41 mouse cellular contexts compared by ENCODE assay signal in the genomic region with DNA sequence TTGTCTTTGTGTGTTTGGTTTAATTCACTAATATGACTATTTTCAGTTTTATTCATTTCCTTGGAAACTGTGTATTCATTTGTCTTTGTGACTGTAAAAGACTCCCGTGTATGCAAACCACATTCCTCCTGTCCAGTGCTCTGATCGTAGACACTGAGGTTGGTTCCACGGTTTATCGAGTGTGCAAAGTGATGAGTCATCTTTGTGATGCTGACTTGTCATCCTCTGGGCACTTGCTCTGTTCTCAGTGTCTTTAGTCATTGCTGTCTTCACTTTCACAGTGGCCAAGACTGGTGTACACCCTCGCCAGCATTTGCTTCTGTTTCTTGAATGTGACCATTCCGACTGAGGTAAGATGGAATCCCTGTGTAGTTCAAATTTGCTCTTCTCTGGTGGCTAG. TPM values are rescaled to one million over a fixed set of nuclear protein-coding genes. Genes with fewer than 3 reads are reported as not detected.
A peak's percentile ranks its signal among the peaks of the same experiment; 100 is the strongest.
DNase-seq lines count a peak whose midpoint lies in the region; ATAC-seq and TF ChIP-seq lines count a peak whose summit lies in the region.
"Had no signal": no experiment of that assay in that cellular context is flagged by ENCODE, and none has a peak within 500 bp of the region (broad histone marks: within the 10 kb centered on the region; RNA-seq: fewer than 3 reads in every experiment).

No protein-coding gene starts in this region.

- H3K27ac ChIP-seq in MEL (ENCODE audit: control insufficient read depth, low read depth, low read length) = no peak overlapping the region
- H3K27ac ChIP-seq: embryonic facial prominence, embryonic 15.5 days; forebrain, embryonic 15.5 days; gastrocnemius, adult 2 months; hindbrain, embryonic 12.5 days; hindbrain, postnatal 0 days; left cerebral cortex, adult 2 months; limb, embryonic 13.5 days; liver, embryonic 12.5 days; macrophage; neural tube, embryonic 12.5 days had no signal

- peak; percentile 48 for DNase-seq in 3134 (ENCODE audit: extremely low read depth, insufficient read length, low spot score)
- DNase-seq in 3T3-L1 (ENCODE audit: low read depth, low spot score) = peak; percentile 47
- peak; percentile 63 for DNase-seq in MEL (ENCODE audit: low read depth, low spot score)
- no peak for DNase-seq in adrenal gland, postnatal 14 days
- DNase-seq in frontal cortex, postnatal 14 days (ENCODE audit: low spot score in 2 of 2) = no peak
- no peak for DNase-seq in gastrocnemius, postnatal 25 days
- DNase-seq: adrenal gland, postnatal 25 days; cerebellum, adult 2 months; cerebellum, postnatal 14 days; gastrocnemius, adult 2 months; kidney, adult 11 months; kidney, postnatal 14 days; lung, adult 18-20 months; lung, postnatal 10 days; right cerebral cortex, adult 18-20 months; spleen, adult 18-20 months; thymus, postnatal 25 days had no signal

- TF ChIP-seq CTCF in MEL (IDR thresholded peaks at IDR 0.05 in 2 of 3, conservative IDR thresholded peaks at IDR 0.05 in 1 of 3; ENCODE audit: control insufficient read depth in 1 of 3, insufficient read depth in 1 of 3, low read depth in 2 of 3, low read length in 3 of 3, poor library complexity in 1 of 3, severe bottlenecking in 1 of 3) = no peak

- no peak overlapping the region for H3K4me3 ChIP-seq in MEL (ENCODE audit: control insufficient read depth in 1 of 2, insufficient read depth in 1 of 2, low read depth in 2 of 2, low read length in 2 of 2)
- H3K4me3 ChIP-seq: embryonic facial prominence, embryonic 15.5 days; forebrain, embryonic 15.5 days; gastrocnemius, adult 2 months; hindbrain, embryonic 12.5 days; left cerebral cortex, adult 2 months; limb, embryonic 13.5 days; liver, embryonic 12.5 days; myocyte; neural tube, embryonic 12.5 days had no signal

- no peak for TF ChIP-seq POLR2A in MEL (IDR thresholded peaks at IDR 0.05; ENCODE audit: control insufficient read depth in 1 of 2, insufficient read depth in 1 of 2, low read depth in 1 of 2, low read length in 2 of 2, poor library complexity in 1 of 2)

- no peak for TF ChIP-seq EP300 in MEL (IDR thresholded peaks at IDR 0.05; ENCODE audit: low read depth in 1 of 2, low read length in 2 of 2)

- peaks cover 0 to 5% of the 10 kb centered on the region in 2 experiments; a peak in 2 of 4 replicates for H3K36me3 ChIP-seq in MEL (ENCODE audit: control insufficient read depth in 1 of 2, insufficient read depth in 2 of 2, low read length in 2 of 2)
- H3K36me3 ChIP-seq: embryonic facial prominence, embryonic 15.5 days; forebrain, embryonic 15.5 days; hindbrain, embryonic 12.5 days; limb, embryonic 13.5 days; liver, embryonic 12.5 days; neural tube, embryonic 12.5 days had no signal

- ATAC-seq in erythroblast, adult 5-6 weeks (replicated peaks; ENCODE audit: low FRiP score, poor library complexity, severe bottlenecking) = 0 out of 2 replicates have a peak, but pooled peaks have one; percentile 46
- ATAC-seq: CD4-positive, CD25-positive, alpha-beta regulatory T cell, adult 4 months; forebrain, embryonic 15.5 days; hindbrain, postnatal 0 days; liver, embryonic 12.5 days had no signal

- H3K4me1 ChIP-seq in MEL (ENCODE audit: control insufficient read depth in 1 of 2, insufficient read depth in 2 of 2, low read length in 2 of 2) = peaks cover 0 to 7% of the 10 kb centered on the region in 2 experiments; a peak in 2 of 4 replicates
- H3K4me1 ChIP-seq: embryonic facial prominence, embryonic 15.5 days; limb, embryonic 13.5 days; liver, embryonic 12.5 days; neural tube, embryonic 12.5 days had no signal

- no peaks in the 10 kb centered on the region for H3K9me3 ChIP-seq in MEL (replicated peaks; ENCODE audit: insufficient read depth, low read length)
- H3K9me3 ChIP-seq: embryonic facial prominence, embryonic 15.5 days; forebrain, embryonic 15.5 days; hindbrain, embryonic 12.5 days; limb, embryonic 13.5 days; liver, embryonic 12.5 days; neural tube, embryonic 12.5 days had no signal

- H3K27me3 ChIP-seq in MEL (ENCODE audit: control insufficient read depth in 1 of 2, insufficient read depth in 2 of 2, low read length in 2 of 2) = peaks cover under 1 to 3% of the 10 kb centered on the region in 2 experiments; a peak in 2 of 4 replicates
- H3K27me3 ChIP-seq: embryonic facial prominence, embryonic 15.5 days; forebrain, embryonic 15.5 days; hindbrain, embryonic 12.5 days; limb, embryonic 13.5 days; liver, embryonic 12.5 days; neural tube, embryonic 12.5 days had no signal

- no peak overlapping the region for H3K9ac ChIP-seq in MEL (ENCODE audit: control insufficient read depth, low read depth, low read length, poor library complexity, severe bottlenecking)
- H3K9ac ChIP-seq: embryonic facial prominence, embryonic 15.5 days; forebrain, embryonic 15.5 days; hindbrain, embryonic 12.5 days; limb, embryonic 13.5 days; liver, embryonic 12.5 days; neural tube, embryonic 12.5 days had no signal

- TF ChIP-seq RAD21 in MEL (IDR thresholded peaks at IDR 0.05; ENCODE audit: low read depth, low read length) = no peak

- H3K79me2 ChIP-seq in MEL (ENCODE audit: control insufficient read depth, insufficient read depth, low read length, poor library complexity) = no peaks in the 10 kb centered on the region

TF ChIP-seq in MEL, 35 proteins besides CTCF, POLR2A, EP300 and RAD21:
- TF ChIP-seq MAFK (IDR thresholded peaks at IDR 0.05; ENCODE audit: borderline replicate concordance, low read depth, low read length) (peak; percentile 81), ZKSCAN1 (IDR thresholded peaks at IDR 0.05; ENCODE audit: low read depth, low read length) (no peak)
TF ChIP-seq in MEL: peak in this region for 1.

RNA-seq across cellular contexts. Expression of gene Olfr314, which starts 7.9 kb away (rescaled TPM):
- not detected in 2 replicates for total RNA-seq in MEL (2012; rRNA removed)
- not detected for polyA plus RNA-seq in MEL (2012; ENCODE audit: insufficient read depth in 1 of 2, insufficient read length in 2 of 2, low read depth in 1 of 2, low replicate concordance in 2 of 2, missing spikeins in 1 of 2)
- not detected in 2 replicates for total RNA-seq in erythroblast, adult 5-6 weeks (2015; ENCODE audit: low replicate concordance)
- not detected in 2 replicates for total RNA-seq in erythroblast, adult 5-6 weeks (2017; ENCODE audit: low replicate concordance)
- not detected in 2 replicates for total RNA-seq in adrenal gland, postnatal 14 days (2021)
- total RNA-seq in gastrocnemius, postnatal 25 days (2021) = not detected
- total RNA-seq: adrenal gland, postnatal 25 days; gastrocnemius, adult 2 months; gastrocnemius, postnatal 4 days; heart, postnatal 25 days; hindbrain, postnatal 0 days; layer of hippocampus, postnatal 14 days; left cerebral cortex, adult 2 months; left cerebral cortex, postnatal 36 days; midbrain, postnatal 0 days had no signal
- polyA plus RNA-seq: brain, embryonic 14.5 days; CD4-positive, CD25-positive, alpha-beta regulatory T cell, adult 4 months; cerebellum, adult 2 months; cortical plate, adult 2 months; embryonic facial prominence, embryonic 15.5 days; forebrain, embryonic 15.5 days; frontal cortex, adult 2 months; hindbrain, embryonic 12.5 days; hindbrain, postnatal 0 days; kidney, embryonic 14.5 days; limb, embryonic 13.5 days; liver, embryonic 12.5 days; macrophage; midbrain, embryonic 11.5 days; midbrain, postnatal 0 days; myocyte; neural tube, embryonic 12.5 days; stomach, embryonic 16.5 days had no signal

RNA-seq across cellular contexts. Expression of gene Fam183b, which starts 11.1 kb away (rescaled TPM):
- total RNA-seq in MEL (2012; rRNA removed) = not detected in 2 replicates
- not detected for polyA plus RNA-seq in MEL (2012; ENCODE audit: insufficient read depth in 1 of 2, insufficient read length in 2 of 2, low read depth in 1 of 2, low replicate concordance in 2 of 2, missing spikeins in 1 of 2)
- total RNA-seq in erythroblast, adult 5-6 weeks (2015; ENCODE audit: low replicate concordance) = not detected in 2 replicates
- not detected in 2 replicates for total RNA-seq in erythroblast, adult 5-6 weeks (2017; ENCODE audit: low replicate concordance)
- total RNA-seq in adrenal gland, postnatal 14 days (2021) = 4.2 and 4.9 TPM in 2 replicates
- total RNA-seq in gastrocnemius, postnatal 25 days (2021) = not detected
- total RNA-seq: gastrocnemius, adult 2 months; heart, postnatal 25 days had no signal
- polyA plus RNA-seq: kidney, embryonic 14.5 days; limb, embryonic 13.5 days; macrophage; myocyte had no signal

RNA-seq across cellular contexts. Expression of gene Olfr315, which starts 17.7 kb away (rescaled TPM):
- total RNA-seq in MEL (2012; rRNA removed) = not detected in 2 replicates
- polyA plus RNA-seq in MEL (2012; ENCODE audit: insufficient read depth in 1 of 2, insufficient read length in 2 of 2, low read depth in 1 of 2, low replicate concordance in 2 of 2, missing spikeins in 1 of 2) = not detected
- not detected in 2 replicates for total RNA-seq in erythroblast, adult 5-6 weeks (2015; ENCODE audit: low replicate concordance)
- not detected in 2 replicates for total RNA-seq in erythroblast, adult 5-6 weeks (2017; ENCODE audit: low replicate concordance)
- total RNA-seq in adrenal gland, postnatal 14 days (2021) = not detected in 2 replicates
- total RNA-seq in gastrocnemius, postnatal 25 days (2021) = not detected
- total RNA-seq: adrenal gland, postnatal 25 days; gastrocnemius, adult 2 months; gastrocnemius, postnatal 4 days; heart, postnatal 25 days; hindbrain, postnatal 0 days; layer of hippocampus, postnatal 14 days; left cerebral cortex, adult 2 months; left cerebral cortex, postnatal 36 days; midbrain, postnatal 0 days had no signal
- polyA plus RNA-seq: brain, embryonic 14.5 days; CD4-positive, CD25-positive, alpha-beta regulatory T cell, adult 4 months; cerebellum, adult 2 months; cortical plate, adult 2 months; embryonic facial prominence, embryonic 15.5 days; forebrain, embryonic 15.5 days; frontal cortex, adult 2 months; heart, embryonic 14.5 days; hindbrain, embryonic 12.5 days; hindbrain, postnatal 0 days; kidney, embryonic 14.5 days; limb, embryonic 13.5 days; liver, embryonic 12.5 days; macrophage; midbrain, embryonic 11.5 days; midbrain, postnatal 0 days; myocyte; neural tube, embryonic 12.5 days; stomach, embryonic 16.5 days had no signal

RNA-seq across cellular contexts. Expression of gene Olfr313, which starts 24.2 kb away (rescaled TPM):
- total RNA-seq in MEL (2012; rRNA removed) = not detected in 2 replicates
- not detected for polyA plus RNA-seq in MEL (2012; ENCODE audit: insufficient read depth in 1 of 2, insufficient read length in 2 of 2, low read depth in 1 of 2, low replicate concordance in 2 of 2, missing spikeins in 1 of 2)
- total RNA-seq in erythroblast, adult 5-6 weeks (2015; ENCODE audit: low replicate concordance) = not detected in 2 replicates
- total RNA-seq in erythroblast, adult 5-6 weeks (2017; ENCODE audit: low replicate concordance) = not detected in 2 replicates
- total RNA-seq in adrenal gland, postnatal 14 days (2021) = not detected in 2 replicates
- not detected for total RNA-seq in gastrocnemius, postnatal 25 days (2021)
- total RNA-seq: adrenal gland, postnatal 25 days; gastrocnemius, adult 2 months; gastrocnemius, postnatal 4 days; heart, postnatal 25 days; hindbrain, postnatal 0 days; layer of hippocampus, postnatal 14 days; left cerebral cortex, adult 2 months; left cerebral cortex, postnatal 36 days; midbrain, postnatal 0 days had no signal
- polyA plus RNA-seq: brain, embryonic 14.5 days; CD4-positive, CD25-positive, alpha-beta regulatory T cell, adult 4 months; cerebellum, adult 2 months; cortical plate, adult 2 months; forebrain, embryonic 15.5 days; frontal cortex, adult 2 months; hindbrain, embryonic 12.5 days; hindbrain, postnatal 0 days; kidney, embryonic 14.5 days; limb, embryonic 13.5 days; liver, embryonic 12.5 days; macrophage; midbrain, embryonic 11.5 days; midbrain, postnatal 0 days; myocyte; neural tube, embryonic 12.5 days; stomach, embryonic 16.5 days had no signal

RNA-seq across cellular contexts. Expression of gene Olfr316, which starts 38.1 kb away (rescaled TPM):
- total RNA-seq in MEL (2012; rRNA removed) = not detected in 2 replicates
- not detected for polyA plus RNA-seq in MEL (2012; ENCODE audit: insufficient read depth in 1 of 2, insufficient read length in 2 of 2, low read depth in 1 of 2, low replicate concordance in 2 of 2, missing spikeins in 1 of 2)
- total RNA-seq in erythroblast, adult 5-6 weeks (2015; ENCODE audit: low replicate concordance) = not detected in 2 replicates
- not detected in 2 replicates for total RNA-seq in erythroblast, adult 5-6 weeks (2017; ENCODE audit: low replicate concordance)
- total RNA-seq in adrenal gland, postnatal 14 days (2021) = not detected in 2 replicates
- not detected for total RNA-seq in gastrocnemius, postnatal 25 days (2021)
- total RNA-seq: adrenal gland, postnatal 25 days; gastrocnemius, adult 2 months; gastrocnemius, postnatal 4 days; heart, postnatal 25 days; hindbrain, postnatal 0 days; midbrain, postnatal 0 days had no signal
- polyA plus RNA-seq: brain, embryonic 14.5 days; CD4-positive, CD25-positive, alpha-beta regulatory T cell, adult 4 months; cerebellum, adult 2 months; heart, embryonic 14.5 days; hindbrain, embryonic 12.5 days; hindbrain, postnatal 0 days; kidney, embryonic 14.5 days; limb, embryonic 13.5 days; liver, embryonic 12.5 days; macrophage; midbrain, embryonic 11.5 days; midbrain, postnatal 0 days; myocyte; neural tube, embryonic 12.5 days; stomach, embryonic 16.5 days had no signal

Comparison
In these comparisons a context has a peak if more than half of its experiments do, and no peak if none do; other contexts are left out.
1. DNase-seq: peak in 3134 (single experiment), 3T3-L1 (single experiment) and MEL (single experiment); none in adrenal gland, postnatal 14 days (single experiment), frontal cortex, postnatal 14 days (0 of 2) and gastrocnemius, postnatal 25 days (single experiment).